Comparison of ENCODE assay signal across 13 mouse cellular contexts in the genomic region with DNA sequence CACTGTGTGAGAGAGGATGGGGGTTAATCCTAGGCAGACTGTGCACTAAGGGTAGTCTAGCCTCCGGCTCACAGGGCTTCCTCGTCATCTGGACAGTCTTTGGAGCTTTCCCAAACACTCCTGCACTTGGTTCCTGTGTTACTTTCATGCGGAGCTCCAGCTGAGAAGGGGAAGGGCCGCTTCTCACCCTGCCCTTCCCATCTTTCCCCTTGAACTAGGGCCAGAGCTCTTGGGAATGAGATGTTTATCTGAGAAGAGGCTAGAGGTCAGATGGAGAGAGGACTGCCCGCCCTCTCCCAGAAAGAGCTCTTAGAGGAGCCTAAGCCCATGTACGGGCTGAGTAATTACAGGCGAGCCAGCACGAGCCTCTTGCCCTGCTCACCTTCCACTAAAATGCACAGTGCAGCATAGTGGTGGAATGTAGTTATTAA. TPM values are rescaled to one million over a fixed set of nuclear protein-coding genes. Genes with fewer than 3 reads are reported as not detected.
DNase-seq lines count a peak whose midpoint lies in the region; ATAC-seq lines count a peak whose summit lies in the region.
"Had no signal": no experiment of that assay in that cellular context is flagged by ENCODE, and none has a peak within 500 bp of the region (broad histone marks: within the 10 kb centered on the region; RNA-seq: fewer than 3 reads in every experiment).

No protein-coding gene starts in this region.

- ATAC-seq in hindbrain, embryonic 12.5 days (ENCODE audit: low FRiP score) = no peak
- ATAC-seq in hindbrain, embryonic 16.5 days = no peak
- no peak for ATAC-seq in embryonic facial prominence, embryonic 13.5 days (ENCODE audit: insufficient number of reproducible peaks, insufficient read depth, low FRiP score, low TSS enrichment, low read depth)
- ATAC-seq in kidney, embryonic 16.5 days (ENCODE audit: low FRiP score, low TSS enrichment) = peak; percentile 49; the same call in 1 of the 2 replicates
- ATAC-seq: forebrain, embryonic 13.5 days; intestine, postnatal 0 days had no signal

- 0 out of 2 replicates have a peak overlapping the region, but pooled peaks have one; percentile 7 for H3K27ac ChIP-seq in hindbrain, embryonic 12.5 days
- no peak overlapping the region for H3K27ac ChIP-seq in hindbrain, embryonic 16.5 days (ENCODE audit: low read depth, low read length)
- H3K27ac ChIP-seq in embryonic facial prominence, embryonic 13.5 days = no peak overlapping the region
- peak overlapping the region; percentile 46 for H3K27ac ChIP-seq in kidney, embryonic 16.5 days (ENCODE audit: low read length)
- H3K27ac ChIP-seq: forebrain, embryonic 13.5 days had no signal

- H3K4me3 ChIP-seq in hindbrain, embryonic 12.5 days = no peak overlapping the region
- H3K4me3 ChIP-seq in hindbrain, embryonic 16.5 days (ENCODE audit: low read length) = no peak overlapping the region
- H3K4me3 ChIP-seq in embryonic facial prominence, embryonic 13.5 days = no peak overlapping the region
- H3K4me3 ChIP-seq in kidney, embryonic 16.5 days (ENCODE audit: low read length) = no peak overlapping the region
- H3K4me3 ChIP-seq: forebrain, embryonic 13.5 days had no signal

- no peaks in the 10 kb centered on the region for H3K9me3 ChIP-seq in hindbrain, embryonic 12.5 days (replicated peaks)
- H3K9me3 ChIP-seq in hindbrain, embryonic 16.5 days (ENCODE audit: control insufficient read depth, low read length) = no peaks in the 10 kb centered on the region
- peaks cover 3% of the 10 kb centered on the region; the same call in 1 of the 2 replicates for H3K9me3 ChIP-seq in embryonic facial prominence, embryonic 13.5 days
- H3K9me3 ChIP-seq in kidney, embryonic 16.5 days (ENCODE audit: low read length) = 0 out of 2 replicates have a peak, but pooled peaks cover 3% of the 10 kb centered on the region

- peaks cover 37% of the 10 kb centered on the region for H3K36me3 ChIP-seq in hindbrain, embryonic 12.5 days
- peaks cover 11% of the 10 kb centered on the region for H3K36me3 ChIP-seq in hindbrain, embryonic 16.5 days (ENCODE audit: control insufficient read depth, insufficient read depth, low read length)
- H3K36me3 ChIP-seq in embryonic facial prominence, embryonic 13.5 days = peaks cover 36% of the 10 kb centered on the region
- H3K36me3 ChIP-seq in kidney, embryonic 16.5 days (ENCODE audit: insufficient read depth, low read length) = peaks cover 22% of the 10 kb centered on the region

- no peak overlapping the region for H3K4me2 ChIP-seq in hindbrain, embryonic 12.5 days (replicated peaks)
- H3K4me2 ChIP-seq in hindbrain, embryonic 16.5 days (ENCODE audit: low read length) = no peak overlapping the region
- H3K4me2 ChIP-seq in embryonic facial prominence, embryonic 13.5 days = no peak overlapping the region
- no peak overlapping the region for H3K4me2 ChIP-seq in kidney, embryonic 16.5 days (replicated peaks; ENCODE audit: low read depth, low read length)
- H3K4me2 ChIP-seq: forebrain, embryonic 13.5 days had no signal

- H3K9ac ChIP-seq in hindbrain, embryonic 12.5 days = no peak overlapping the region
- H3K9ac ChIP-seq in hindbrain, embryonic 16.5 days (ENCODE audit: low read depth, low read length) = no peak overlapping the region
- H3K9ac ChIP-seq in embryonic facial prominence, embryonic 13.5 days = 0 out of 2 replicates have a peak overlapping the region, but pooled peaks have one; percentile 7
- no peak overlapping the region for H3K9ac ChIP-seq in kidney, embryonic 16.5 days (replicated peaks; ENCODE audit: low read length)
- H3K9ac ChIP-seq: forebrain, embryonic 13.5 days had no signal

- peaks cover 57% of the 10 kb centered on the region for H3K4me1 ChIP-seq in hindbrain, embryonic 12.5 days
- H3K4me1 ChIP-seq in hindbrain, embryonic 16.5 days (ENCODE audit: control insufficient read depth, insufficient read depth, low read depth, low read length) = peaks cover 29% of the 10 kb centered on the region
- H3K4me1 ChIP-seq in embryonic facial prominence, embryonic 13.5 days = peaks cover 52% of the 10 kb centered on the region
- peaks cover 87% of the 10 kb centered on the region for H3K4me1 ChIP-seq in kidney, embryonic 16.5 days (ENCODE audit: insufficient read depth, low read length)

- peak; percentile 51 for DNase-seq in lung, postnatal 14 days
- no peak for DNase-seq in frontal cortex, adult 2 months (ENCODE audit: extremely low spot score in 1 of 2, low spot score in 1 of 2)
- no peak for DNase-seq in layer of hippocampus, adult 8-10 months (ENCODE audit: low spot score in 2 of 2)
- DNase-seq in gastrocnemius, postnatal 4 days (ENCODE audit: low spot score in 2 of 2) = no peak
- DNase-seq: heart, postnatal 10 days; retina, postnatal 1 day had no signal

- 66% methylated on average over 8 of the region's 8 CpGs for whole genome bisulfite sequencing in hindbrain, embryonic 12.5 days
- WGBS in hindbrain, embryonic 16.5 days = 82% methylated on average over 8 of the region's 8 CpGs
- 61% methylated on average over 8 of the region's 8 CpGs for WGBS in embryonic facial prominence, embryonic 13.5 days
- 42% methylated on average over 8 of the region's 8 CpGs for WGBS in kidney, embryonic 16.5 days

- no peaks in the 10 kb centered on the region for H3K27me3 ChIP-seq in hindbrain, embryonic 12.5 days
- H3K27me3 ChIP-seq in hindbrain, embryonic 16.5 days (replicated peaks; ENCODE audit: control insufficient read depth, insufficient read depth, low read length) = no peaks in the 10 kb centered on the region
- no peaks in the 10 kb centered on the region for H3K27me3 ChIP-seq in embryonic facial prominence, embryonic 13.5 days
- no peaks in the 10 kb centered on the region for H3K27me3 ChIP-seq in kidney, embryonic 16.5 days (ENCODE audit: insufficient read depth, low read length)
- H3K27me3 ChIP-seq: CH12.LX; forebrain, embryonic 13.5 days had no signal

RNA-seq across cellular contexts. Expression of a gene that starts 14.9 kb away (rescaled TPM):
- polyA plus RNA-seq in hindbrain, embryonic 12.5 days (2016; fragmentation: Nextera tagmentation; extraction: Ambion mirVana) = 58.9 and 61.5 TPM in 2 replicates
- polyA plus RNA-seq in hindbrain, embryonic 16.5 days (2015; fragmentation: Nextera tagmentation; extraction: Ambion mirVana) = 43.9 and 46.5 TPM in 2 replicates
- polyA plus RNA-seq in embryonic facial prominence, embryonic 13.5 days (2015; fragmentation: Nextera tagmentation; extraction: Ambion mirVana) = 23.7 and 25.8 TPM in 2 replicates
- polyA plus RNA-seq in kidney, embryonic 16.5 days (2015; fragmentation: Nextera tagmentation; extraction: Ambion mirVana) = 14.2 and 16.4 TPM in 2 replicates
- 77.2 and 78.7 TPM in 2 replicates for polyA plus RNA-seq in frontal cortex, adult 2 months (2012; rRNA removed)
- total RNA-seq in layer of hippocampus, adult 8-10 months (2022) = 10 to 100 TPM; 82.6 to 92.2 (median 84.5) TPM
- 10 to 100 TPM; 33.3 to 36.7 TPM for total RNA-seq in gastrocnemius, postnatal 4 days (2021)

Comparison
In these comparisons a context has a peak if more than half of its experiments do, and no peak if none do; other contexts are left out.
1. H3K27ac ChIP-seq: peak in hindbrain, embryonic 12.5 days (single experiment) and kidney, embryonic 16.5 days (single experiment); none in hindbrain, embryonic 16.5 days (single experiment) and embryonic facial prominence, embryonic 13.5 days (single experiment).